Mouse (Mus musculus): Measurements from ENCODE around the gene Dmrt2.

DNA sequence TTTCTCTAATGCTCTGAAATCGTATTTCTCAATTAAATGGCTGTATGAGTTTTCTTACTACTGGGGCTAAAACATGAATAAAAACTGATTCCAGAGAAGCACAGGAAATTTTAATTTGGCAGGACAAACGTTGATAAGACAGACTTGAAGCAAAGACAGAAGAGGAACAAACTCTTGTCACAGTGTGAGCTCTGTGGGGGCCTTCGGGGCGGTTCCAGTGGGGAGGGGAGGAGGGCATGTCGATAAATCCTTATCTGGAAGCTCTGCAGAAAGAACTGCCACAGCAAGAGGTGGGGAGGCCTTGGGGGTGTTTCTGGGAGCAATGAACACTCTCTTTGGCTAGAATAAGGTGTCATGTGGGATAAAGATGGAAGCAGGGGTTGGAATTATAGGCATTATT lies 50.4 kb downstream of the Dmrt2 start:
- TF ChIP-seq CTCF (IDR thresholded peaks at IDR 0.05; ENCODE audit: insufficient read depth, low read length) (no peak), POLR2A (IDR thresholded peaks at IDR 0.05; ENCODE audit: borderline replicate concordance, extremely low read depth, low read depth, low read length) (no peak)
